Mouse (Mus musculus) Patski (cell line): ENCODE measurements around the gene Olfr573-ps1. TPM values are rescaled to one million over a fixed set of nuclear protein-coding genes. Genes with fewer than 3 reads are reported as not detected.

Experiments
- ATAC-seq: fragments of 100-300 bp; one replicate; pipeline ENCODE4 v1.8.0; 2021
- CTCF ChIA-PET: fragments of 350-600 bp; sonication (Branson Sonifier 250); formaldehyde crosslinking; loops from one replicate; lab custom pipeline; 2022; ENCODE audit warnings: inconsistent platforms; lab: Charles Lee
- POLR2A ChIA-PET: fragments of 350-600 bp; sonication (Branson Sonifier 250); formaldehyde crosslinking; loops from one replicate; lab custom pipeline; 2022; ENCODE audit warnings: antibody characterized with exemption, inconsistent platforms; lab: Charles Lee
- DNase-seq: peaks from one replicate; pipeline ENCODE4 v3.0.0-alpha.2; 2011; ENCODE audit warnings: low read depth, low spot score
- H3K27me3 ChIP-seq: fragments of 371-371 bp; one replicate; pipeline ENCODE4 v1.5.1; 2021
- CTCF ChIP-seq: fragments of 100-300 bp; IDR thresholded peaks from one replicate; pipeline ENCODE4 v1.5.1; 2021
- in situ Hi-C: fragments of 300-500 bp; cut with MboI; formaldehyde crosslinking; loops from 3 replicates; pipeline ENCODE4 v1.11.1; 2018; ENCODE audit warnings: low pct_unique_long_range_greater_than_20kb, mixed read lengths
- polyA plus RNA-seq: library from polyadenylated mRNA; unstranded; gene quantifications from one replicate; pipeline ENCODE4 v1.2.3, GENCODE M21; 2021

Gene Olfr573-ps1
- polyA plus RNA-seq = not detected

DNA sequence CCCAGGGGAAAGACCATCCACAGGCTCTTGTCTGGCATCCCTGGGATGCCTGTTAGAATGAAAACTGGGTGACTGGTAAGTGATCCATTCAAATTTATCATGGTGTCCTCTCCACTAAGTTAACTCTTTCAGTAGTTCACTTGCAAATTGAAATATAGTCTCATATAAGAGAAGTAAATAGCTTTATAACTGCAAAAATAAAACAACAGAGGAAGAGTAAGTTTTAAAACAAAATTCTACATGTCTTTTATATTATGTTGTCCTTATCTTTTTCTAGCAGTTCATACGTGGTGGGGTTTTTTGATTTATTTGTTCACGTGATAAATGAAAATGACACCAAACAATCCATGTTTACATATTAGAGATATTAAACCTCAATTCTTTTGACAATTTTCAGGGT, at the start of gene Olfr573-ps1:
Gene Olfr573-ps1 (minus strand): TSS at position 101 of the 400 bp plus-strand sequence.
- TF ChIP-seq CTCF = no peak
- POLR2A ChIA-PET = no interaction called here
- H3K27me3 ChIP-seq = no peaks in the 10 kb centered on the region
- DNase-seq = no peak
- CTCF ChIA-PET = no interaction called here
- no peak for ATAC-seq
- in situ Hi-C loops = no loop called here

DNA sequence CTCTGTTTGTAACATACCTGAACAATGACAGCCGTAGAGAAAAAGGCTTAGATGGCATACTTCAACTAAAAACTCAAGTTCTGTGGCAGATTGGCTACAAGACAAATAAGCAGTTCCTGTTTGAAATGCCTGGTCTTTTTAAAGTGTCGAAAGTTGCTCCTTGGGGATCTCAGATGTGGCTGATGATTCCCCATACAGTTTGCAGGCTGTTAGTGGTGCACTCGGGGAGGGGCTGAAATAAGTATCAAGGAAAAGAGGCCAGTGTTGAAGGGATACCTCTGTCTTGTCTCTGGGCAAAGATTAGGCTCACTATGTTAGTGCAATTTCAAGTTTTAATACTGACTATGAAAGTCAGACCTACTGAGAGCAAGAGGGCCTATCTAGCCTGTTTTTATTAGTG, 46.8 kb upstream of the Olfr573-ps1 start, which contains the start of gene Olfr578:
Gene Olfr578 (minus strand): TSS at position 101 of the 400 bp plus-strand sequence.
- CTCF ChIA-PET = no interaction called here
- TF ChIP-seq CTCF = no peak
- POLR2A ChIA-PET = no interaction called here
- DNase-seq (no peak), ATAC-seq (no peak)
- no peaks in the 10 kb centered on the region for H3K27me3 ChIP-seq
- in situ Hi-C loops = no loop called here

DNA sequence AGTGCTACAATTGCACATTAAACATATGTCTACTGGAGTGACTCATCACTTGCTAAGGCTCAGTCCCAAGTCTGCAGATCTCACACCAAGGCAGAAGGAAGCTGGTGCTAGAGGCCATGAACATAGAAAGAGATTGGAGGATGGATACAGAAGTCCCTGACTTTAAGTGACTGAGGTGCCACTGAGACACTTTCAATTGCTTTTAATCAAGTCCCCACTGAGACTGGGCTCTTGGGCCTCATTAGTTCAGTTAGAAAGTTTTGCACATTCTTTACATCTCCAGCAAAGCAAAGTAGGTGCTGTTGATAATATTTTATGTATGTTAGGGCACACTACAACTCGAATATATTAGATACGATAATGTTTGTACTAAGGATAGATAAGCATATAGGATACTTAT, 33.5 kb upstream of the Olfr573-ps1 start, which contains the start of gene Olfr577:
Gene Olfr577 (minus strand): TSS at position 101 of the 400 bp plus-strand sequence.
- ChIA-PET POLR2A (no interaction called here), CTCF (no interaction called here)
- TF ChIP-seq CTCF = no peak
- in situ Hi-C loops = no loop called here
- DNase-seq = no peak
- H3K27me3 ChIP-seq = no peaks in the 10 kb centered on the region
- no peak for ATAC-seq

DNA sequence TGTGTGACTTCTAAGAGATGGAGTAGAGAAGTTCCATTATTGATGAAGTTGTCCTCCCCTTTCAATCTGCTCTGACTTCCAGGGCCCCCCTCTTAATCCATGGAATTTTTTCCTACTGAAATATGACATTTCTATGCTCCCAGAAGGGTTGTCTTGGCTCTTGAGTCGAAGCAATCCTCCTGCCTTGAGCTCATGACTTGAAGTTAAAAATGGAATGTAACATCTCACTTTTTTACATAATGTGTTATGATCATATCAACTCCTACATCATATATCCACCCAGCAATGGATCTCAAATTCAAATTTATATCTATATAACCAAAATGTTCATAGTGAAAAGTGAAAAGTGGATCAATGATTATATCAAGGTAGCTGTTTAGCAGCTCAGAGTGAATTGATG, 32.0 kb upstream of the Olfr573-ps1 start:
- TF ChIP-seq CTCF = no peak
- H3K27me3 ChIP-seq = no peaks in the 10 kb centered on the region
- ATAC-seq = no peak
- CTCF ChIA-PET = no interaction called here
- in situ Hi-C loops = no loop called here
- POLR2A ChIA-PET = no interaction called here
- DNase-seq = no peak

DNA sequence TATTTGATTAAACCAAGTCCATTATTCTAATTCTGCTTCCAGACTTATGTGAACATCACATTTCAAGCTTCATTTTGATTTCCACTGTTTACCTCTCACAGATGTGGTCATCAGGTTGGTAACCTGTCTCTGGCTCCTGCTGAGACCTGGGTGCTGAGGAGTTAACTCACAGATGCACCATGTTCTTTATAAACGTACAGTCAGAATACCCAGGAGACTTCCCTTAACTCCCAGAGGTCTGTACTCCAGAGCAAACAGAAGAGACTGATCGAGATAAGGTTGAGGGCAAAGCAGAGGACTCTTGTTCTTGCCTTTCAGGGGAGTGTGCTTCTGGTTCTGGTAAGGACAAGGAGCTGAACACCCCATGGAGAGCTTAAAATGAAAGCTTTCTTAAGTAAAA, 20.0 kb upstream of the Olfr573-ps1 start, which contains the start of gene Olfr576:
Gene Olfr576 (plus strand): TSS at position 301 of the 400 bp plus-strand sequence.
- CTCF ChIA-PET = no interaction called here
- no peak for TF ChIP-seq CTCF
- POLR2A ChIA-PET = no interaction called here
- no peak for ATAC-seq
- in situ Hi-C loops = no loop called here
- no peak for DNase-seq
- peaks cover 6% of the 10 kb centered on the region for H3K27me3 ChIP-seq

DNA sequence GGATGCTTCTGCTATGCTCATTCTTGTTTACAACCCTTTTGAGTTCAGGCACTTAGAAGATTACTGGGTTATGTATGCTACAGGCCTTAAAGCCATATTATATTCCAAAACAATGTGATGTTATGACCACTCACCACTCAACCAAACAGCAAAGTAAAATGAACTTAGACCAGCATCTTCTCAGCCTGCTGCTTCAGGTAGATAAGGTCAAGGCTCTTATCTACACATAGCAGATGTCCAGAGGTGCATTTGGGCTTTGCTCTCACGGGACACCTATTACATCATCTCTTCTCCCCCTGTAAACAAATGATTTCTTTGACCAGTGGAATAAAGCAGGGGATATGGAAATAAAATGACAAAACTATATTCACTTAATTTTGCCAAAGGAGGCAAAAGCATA, 16.2 kb upstream of the Olfr573-ps1 start, which contains the start of gene Olfr575:
Gene Olfr575 (minus strand): TSS at position 183 of the 400 bp plus-strand sequence.
- ChIA-PET POLR2A (no interaction called here), CTCF (no interaction called here)
- no peak for TF ChIP-seq CTCF
- in situ Hi-C loops = no loop called here
- no peak for ATAC-seq
- DNase-seq = no peak
- H3K27me3 ChIP-seq = no peaks in the 10 kb centered on the region

DNA sequence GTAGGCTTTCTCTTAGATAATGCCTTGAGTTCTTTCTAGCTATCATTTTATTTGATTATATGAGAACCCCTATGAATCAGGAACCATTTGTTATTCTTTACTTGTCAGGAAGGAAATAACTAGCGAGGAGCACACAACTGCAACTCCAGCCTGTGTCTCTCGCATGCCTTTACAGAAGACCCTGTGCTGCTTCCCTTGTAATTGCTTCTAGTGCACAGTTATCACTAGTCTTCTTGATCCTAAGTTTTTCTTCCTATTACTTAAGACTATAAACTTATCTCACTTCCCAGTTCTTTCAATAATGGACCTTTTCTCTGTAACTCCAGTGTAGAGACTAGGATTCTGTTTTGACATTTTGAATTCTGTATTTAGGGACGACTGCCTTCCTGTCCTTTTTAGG, 15.8 kb upstream of the Olfr573-ps1 start:
- POLR2A ChIA-PET = no interaction called here
- ATAC-seq (no peak), DNase-seq (no peak)
- no peak for TF ChIP-seq CTCF
- CTCF ChIA-PET = no interaction called here
- in situ Hi-C loops = no loop called here
- H3K27me3 ChIP-seq = no peaks in the 10 kb centered on the region

DNA sequence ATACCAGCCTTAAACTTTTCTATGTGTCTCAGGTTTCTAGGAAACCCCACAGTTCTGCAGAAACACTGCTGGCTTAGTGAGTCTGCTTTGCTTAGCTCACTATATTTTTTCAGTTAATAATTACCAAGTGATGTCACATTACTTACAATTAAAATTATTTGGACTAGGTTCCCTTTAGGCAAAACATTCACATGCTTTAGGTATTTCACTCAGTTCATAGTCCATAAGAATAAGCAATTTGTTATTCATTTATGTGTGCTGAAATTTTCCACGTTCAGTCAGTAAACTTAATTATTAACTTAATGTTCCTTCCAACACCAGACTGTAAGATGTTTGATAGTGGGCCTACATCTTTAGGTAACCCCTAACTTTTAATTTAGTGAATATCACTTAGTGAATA, 8.4 kb upstream of the Olfr573-ps1 start:
- ChIA-PET POLR2A (no interaction called here), CTCF (no interaction called here)
- in situ Hi-C loops = no loop called here
- H3K27me3 ChIP-seq = no peaks in the 10 kb centered on the region
- no peak for DNase-seq
- no peak for ATAC-seq
- TF ChIP-seq CTCF = no peak

DNA sequence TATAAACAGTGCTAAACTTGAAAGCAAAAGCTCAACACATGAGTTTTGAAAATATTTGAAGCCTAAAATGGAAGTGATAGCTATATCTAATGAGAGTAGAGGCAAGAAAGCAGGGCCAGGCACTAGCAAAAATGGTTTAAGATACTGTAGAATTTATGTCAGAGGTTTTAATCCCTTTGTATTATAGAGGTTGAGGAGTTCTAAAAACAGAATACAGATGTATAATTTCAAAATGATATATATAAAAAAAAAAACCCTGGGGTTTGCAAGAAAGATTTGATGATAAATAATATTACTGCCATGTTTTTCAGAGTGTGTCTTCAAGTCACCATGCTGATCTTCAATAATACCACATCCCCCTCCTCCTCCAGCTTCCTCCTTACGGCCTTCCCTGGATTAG, 5.8 kb upstream of the Olfr573-ps1 start, which contains the start of gene Olfr574:
Gene Olfr574 (plus strand): TSS at position 301 of the 400 bp plus-strand sequence.
- DNase-seq = no peak
- H3K27me3 ChIP-seq = no peaks in the 10 kb centered on the region
- no peak for TF ChIP-seq CTCF
- ChIA-PET CTCF (no interaction called here), POLR2A (no interaction called here)
- in situ Hi-C loops = no loop called here
- no peak for ATAC-seq

DNA sequence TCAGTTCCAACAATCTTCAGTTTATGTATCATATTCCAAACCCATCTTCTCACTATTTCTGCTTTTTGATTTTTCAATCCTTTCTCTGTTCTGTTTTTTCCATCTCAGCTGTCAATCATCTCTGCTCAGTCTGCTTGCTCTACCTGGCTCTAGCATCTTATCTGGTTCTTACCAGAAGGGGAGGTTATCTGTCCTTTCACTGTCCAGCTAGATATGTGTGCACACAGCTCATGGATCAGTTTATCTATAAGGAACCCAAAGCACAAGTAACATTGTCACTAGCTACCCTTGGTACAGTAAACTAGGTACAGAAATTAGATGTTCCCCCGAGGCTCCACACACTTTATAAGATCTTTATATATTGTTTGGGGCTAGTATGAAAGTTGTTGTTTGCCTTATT, 1.0 kb upstream of the Olfr573-ps1 start:
- ChIA-PET POLR2A (no interaction called here), CTCF (no interaction called here)
- ATAC-seq (no peak), DNase-seq (no peak)
- H3K27me3 ChIP-seq = no peaks in the 10 kb centered on the region
- in situ Hi-C loops = no loop called here
- TF ChIP-seq CTCF = no peak

DNA sequence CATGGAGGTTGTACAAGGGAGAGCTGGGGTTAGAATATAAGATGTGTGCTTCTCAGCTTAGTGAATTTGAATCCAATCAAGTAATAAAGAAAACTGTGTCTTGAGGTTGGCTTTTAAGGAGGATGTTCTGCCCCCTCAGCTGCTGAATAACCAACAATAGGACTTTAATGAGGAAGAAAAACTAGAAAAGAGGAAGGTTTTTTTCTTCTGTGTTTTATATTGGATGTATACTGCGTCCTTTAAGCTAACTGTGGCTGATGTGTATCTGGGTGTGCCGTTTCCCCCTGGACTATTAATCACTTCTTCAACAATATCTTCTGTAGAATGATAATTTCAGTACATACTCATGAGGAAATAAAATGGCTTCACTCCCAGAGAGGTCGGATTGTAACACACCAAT, 15.3 kb downstream of the Olfr573-ps1 start:
- ATAC-seq (no peak), DNase-seq (no peak)
- peaks cover 4% of the 10 kb centered on the region for H3K27me3 ChIP-seq
- TF ChIP-seq CTCF = no peak
- ChIA-PET CTCF (no interaction called here), POLR2A (no interaction called here)
- in situ Hi-C loops = no loop called here

DNA sequence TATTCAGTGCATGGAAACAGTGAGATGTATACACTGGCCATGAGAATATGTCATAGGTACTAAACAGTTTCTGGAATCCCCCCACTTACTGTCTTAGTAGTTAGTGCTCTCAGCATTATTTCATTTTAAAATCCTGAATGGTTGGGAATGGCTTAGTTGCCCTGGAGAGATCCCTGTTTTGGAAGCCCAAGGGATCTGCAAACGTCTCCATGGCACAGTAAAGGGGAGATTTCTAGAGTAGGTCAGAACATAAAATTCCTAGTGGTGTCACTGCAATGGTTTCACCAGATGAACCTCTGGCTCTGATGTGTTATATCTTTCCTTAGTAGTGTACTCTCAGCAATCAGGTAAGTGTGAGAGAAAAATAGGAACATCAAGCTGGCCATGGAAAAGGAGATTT, 18.3 kb downstream of the Olfr573-ps1 start, which contains the start of gene Olfr572:
Gene Olfr572 (plus strand): TSS at position 301 of the 400 bp plus-strand sequence.
- no peak for TF ChIP-seq CTCF
- ATAC-seq = no peak
- peaks cover 4% of the 10 kb centered on the region for H3K27me3 ChIP-seq
- POLR2A ChIA-PET = no interaction called here
- in situ Hi-C loops = loop anchor here (5.0 kb wide), 1 partner anchor 257 kb away; no protein-coding TSS in a partner anchor
- CTCF ChIA-PET = no interaction called here
- no peak for DNase-seq
